Mouse (Mus musculus) urinary bladder, postnatal 4 days (tissue): ENCODE data around the gene Atp2c1.

Source experiments
- DNase-seq, 2 experiments: peaks; one replicate each; pipeline ENCODE4 v3.0.0; 2021 to 2022; ENCODE audit warnings: low spot score in 2 of 2

The Atp2c1 gene

GRCm38 (mm10) chr9:105366199-105366598, 160.9 kb downstream of the Atp2c1 start:
- DNase-seq = no peak

GRCm38 (mm10) chr9:105363520-105364231, 163.4 kb downstream of the Atp2c1 start:
- DNase-seq = no peak

GRCm38 (mm10) chr9:105362181-105362580, 164.9 kb downstream of the Atp2c1 start:
- no peak for DNase-seq
